Mouse (Mus musculus) cerebellum, adult 9-11 months (tissue): Measurements from ENCODE around the gene Zgrf1.

ENCODE experiments used
- DNase-seq: peaks from one replicate; pipeline ENCODE4 v3.0.0; 2022

Zgrf1 gene

GRCm38 (mm10) chr3:127640762-127641700 lies 87.7 kb downstream of the Zgrf1 start:
- no peak for DNase-seq

- DNase-seq: no peak
Observed at GRCm38 (mm10) chr3:127642211-127642610, 88.9 kb downstream of the Zgrf1 start.

GRCm38 (mm10) chr3:127646156-127646825 lies 93.0 kb downstream of the Zgrf1 start:
- DNase-seq: no peak

- no peak for DNase-seq
Observed at GRCm38 (mm10) chr3:127651742-127652653, 98.7 kb downstream of the Zgrf1 start.

- no peak for DNase-seq
Observed at GRCm38 (mm10) chr3:127660712-127661111, 107.4 kb downstream of the Zgrf1 start.

GRCm38 (mm10) chr3:127661646-127662531 lies 108.6 kb downstream of the Zgrf1 start:
- no peak for DNase-seq
